Mouse (Mus musculus): ENCODE results near the gene Atxn10.

Gene Atxn10

DNA sequence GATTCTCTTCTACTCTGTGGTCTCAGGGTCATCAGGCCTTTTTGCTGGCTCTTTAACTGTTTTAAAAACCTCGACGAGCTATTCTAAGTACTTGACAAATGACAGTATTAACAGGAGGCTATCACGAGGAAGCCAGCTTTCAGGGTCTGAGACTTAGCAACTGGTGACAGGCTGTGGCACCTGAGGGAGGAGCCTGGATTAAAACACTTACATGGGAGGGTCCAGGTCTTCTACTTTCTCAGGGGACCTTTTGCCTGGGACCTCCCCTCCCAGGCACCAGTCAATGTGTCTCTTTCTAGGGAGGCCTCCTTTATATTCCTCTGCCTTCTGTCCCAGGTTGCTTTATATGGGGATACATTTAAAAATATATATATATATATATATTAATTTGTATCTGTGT, 1.8 kb upstream of the Atxn10 start:
- no peak for DNase-seq (ENCODE audit: low read depth)

DNA sequence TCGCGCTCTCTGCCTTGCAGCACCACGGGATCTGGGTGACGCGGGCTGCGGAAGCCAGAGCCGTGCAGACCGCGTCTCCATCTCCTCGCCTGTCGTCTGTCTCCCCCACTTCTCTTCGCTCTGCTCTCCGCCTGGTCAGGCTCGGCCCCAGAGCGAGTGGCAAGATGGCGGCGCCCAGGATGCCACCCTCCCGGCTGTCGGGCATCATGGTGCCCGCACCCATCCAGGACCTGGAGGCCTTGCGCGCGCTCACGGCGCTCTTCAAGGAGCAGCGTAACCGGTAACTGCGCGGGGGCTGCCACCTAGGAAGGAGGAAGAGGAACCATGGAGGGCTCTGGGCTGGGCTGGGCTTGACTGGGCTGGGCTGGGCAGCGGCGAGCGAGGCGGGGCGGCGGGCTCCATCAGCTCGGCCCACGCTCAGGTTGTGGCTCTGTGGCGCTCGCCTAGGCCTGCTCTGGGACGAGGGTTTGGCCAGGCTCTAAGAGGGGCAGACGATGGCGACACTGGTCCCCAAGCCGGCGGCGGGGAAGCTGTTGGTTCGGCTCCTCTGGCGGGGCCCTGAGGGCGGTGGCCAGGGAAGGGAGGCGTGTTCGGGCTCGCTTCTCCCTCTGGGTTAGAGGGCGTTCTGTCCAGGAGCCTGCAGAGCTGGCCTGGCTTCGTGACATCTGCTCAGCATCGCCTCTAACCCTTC, 401 bp downstream of the Atxn10 start:
- peak; percentile 69 for DNase-seq (ENCODE audit: low read depth)

DNA sequence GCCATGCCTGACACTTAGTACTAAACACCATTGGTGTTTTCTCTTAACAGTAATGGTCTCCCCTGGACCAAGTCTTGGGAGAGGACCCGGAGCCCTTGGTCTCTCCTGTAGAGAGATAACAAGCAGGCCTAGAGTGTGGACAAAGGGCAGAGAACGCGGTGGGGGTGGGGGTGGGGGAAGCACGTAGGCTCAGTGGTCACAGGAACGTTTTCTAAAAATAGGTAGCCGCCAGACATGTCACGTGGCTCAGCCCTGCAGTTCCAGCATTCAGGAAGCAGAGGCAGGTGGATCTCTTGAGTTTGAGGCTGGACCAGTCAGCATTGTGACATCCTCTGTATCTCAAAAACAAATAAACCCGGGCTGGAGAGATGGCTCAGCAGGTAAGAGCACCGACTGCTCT, 1.2 kb downstream of the Atxn10 start:
- DNase-seq (ENCODE audit: low read depth) = no peak

DNA sequence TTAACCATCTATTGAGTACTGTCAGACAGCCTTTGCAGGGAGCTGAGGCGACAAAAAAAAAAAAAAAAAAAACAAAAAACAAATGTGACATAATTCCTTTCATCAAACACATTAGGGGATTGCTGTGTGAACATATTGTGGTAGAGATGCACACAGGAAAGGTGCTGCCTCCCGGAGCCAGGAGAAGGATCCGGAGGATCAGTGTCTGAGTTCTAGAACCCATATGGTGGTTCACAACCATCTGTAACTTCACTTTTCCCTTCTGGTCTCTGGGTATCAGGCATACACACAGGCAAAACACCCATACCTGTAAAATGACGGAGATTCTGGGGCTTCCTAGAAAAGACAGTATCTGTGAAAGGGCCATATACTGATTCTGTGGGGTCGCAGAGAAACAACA, 1.9 kb downstream of the Atxn10 start:
- DNase-seq (ENCODE audit: low read depth) = no peak

DNA sequence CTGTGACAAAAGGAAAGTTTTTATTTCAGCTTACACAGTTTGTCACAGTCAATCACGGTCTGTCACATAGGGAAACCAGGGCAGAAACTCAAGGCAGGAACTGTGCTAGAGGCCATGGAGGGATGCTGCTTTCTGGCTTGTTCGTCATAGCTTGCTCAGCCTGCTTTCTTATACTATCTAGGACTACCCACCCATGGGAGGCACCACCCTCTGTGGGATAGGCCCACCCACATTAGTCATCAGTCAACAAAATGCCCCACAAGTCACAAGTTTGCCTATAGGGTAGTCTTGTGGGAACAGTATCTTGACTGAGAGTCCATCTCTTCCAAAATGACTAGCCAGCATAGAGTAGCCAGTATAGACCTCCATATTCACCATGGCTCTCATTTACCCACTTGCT, 6.2 kb downstream of the Atxn10 start:
- no peak for DNase-seq (ENCODE audit: low read depth)

DNA sequence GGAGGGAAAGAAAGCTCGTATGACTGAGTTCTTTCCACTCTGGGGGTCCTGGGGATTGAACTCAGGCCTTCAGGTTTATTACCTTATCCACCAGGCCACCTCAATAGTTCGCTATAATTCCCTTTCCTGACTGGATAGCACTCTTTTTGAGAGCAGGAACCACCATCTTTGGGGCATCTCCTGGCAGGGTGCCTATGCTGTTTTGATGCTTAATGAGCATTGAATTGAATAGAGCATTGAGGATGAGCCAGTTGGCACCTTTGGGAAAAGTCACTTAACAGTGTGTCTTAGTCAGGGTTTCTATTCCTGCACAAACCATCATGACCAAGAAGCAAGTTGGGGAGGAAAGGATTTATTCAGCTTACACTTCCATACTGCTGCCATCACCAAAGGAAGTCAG, 8.6 kb downstream of the Atxn10 start:
- DNase-seq (ENCODE audit: low read depth) = no peak

DNA sequence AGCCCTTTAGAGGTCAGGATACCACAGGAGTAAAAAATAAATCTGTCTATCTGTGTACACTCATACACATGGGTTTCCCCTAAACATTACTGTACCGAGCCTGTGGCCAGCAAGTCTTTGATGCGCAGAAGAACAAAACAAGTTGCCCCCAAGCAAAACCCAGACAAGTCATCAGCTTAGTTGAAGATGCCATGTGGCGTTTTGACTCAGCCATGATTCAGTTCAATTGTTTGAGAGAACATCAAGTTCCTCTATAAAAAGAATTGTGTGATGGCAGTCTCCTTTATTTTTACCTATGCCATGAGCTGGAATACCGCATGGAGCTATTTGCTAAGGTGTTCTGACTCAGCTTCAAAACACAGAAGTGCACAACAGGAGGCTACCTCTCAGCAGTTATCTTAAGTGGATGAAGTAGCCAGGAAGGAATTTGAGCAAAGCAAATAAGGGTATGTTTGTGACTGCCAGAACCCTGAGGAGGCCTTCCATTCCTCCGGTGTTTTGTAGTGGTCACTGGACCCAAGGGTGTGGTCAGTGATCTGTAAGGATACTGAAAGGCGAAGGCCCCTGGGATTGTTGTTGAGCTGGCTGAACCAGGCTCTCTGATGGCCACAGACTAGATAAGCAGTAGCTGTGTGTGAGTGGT, 11.1 kb downstream of the Atxn10 start:
- DNase-seq (ENCODE audit: low read depth) = no peak

DNA sequence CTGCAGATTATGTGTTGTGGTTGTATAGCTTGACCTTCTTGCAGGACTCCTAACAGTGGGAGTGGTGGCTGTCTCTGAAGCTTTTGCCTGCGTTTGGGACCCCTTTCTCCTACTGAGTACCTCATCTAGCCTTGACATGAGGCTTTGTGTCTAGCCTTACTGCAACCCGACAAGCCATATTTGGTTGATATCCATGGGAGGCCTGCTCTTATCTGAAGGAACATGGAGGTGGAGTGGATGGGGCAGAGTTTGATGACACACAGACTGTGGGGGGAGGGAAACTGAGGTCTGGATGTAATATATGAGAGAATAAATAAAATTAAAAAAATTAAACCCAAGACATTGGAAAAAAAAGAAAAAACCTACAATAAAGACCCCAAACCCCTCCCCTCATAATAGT, 14.1 kb downstream of the Atxn10 start:
- DNase-seq (ENCODE audit: low read depth) = no peak

DNA sequence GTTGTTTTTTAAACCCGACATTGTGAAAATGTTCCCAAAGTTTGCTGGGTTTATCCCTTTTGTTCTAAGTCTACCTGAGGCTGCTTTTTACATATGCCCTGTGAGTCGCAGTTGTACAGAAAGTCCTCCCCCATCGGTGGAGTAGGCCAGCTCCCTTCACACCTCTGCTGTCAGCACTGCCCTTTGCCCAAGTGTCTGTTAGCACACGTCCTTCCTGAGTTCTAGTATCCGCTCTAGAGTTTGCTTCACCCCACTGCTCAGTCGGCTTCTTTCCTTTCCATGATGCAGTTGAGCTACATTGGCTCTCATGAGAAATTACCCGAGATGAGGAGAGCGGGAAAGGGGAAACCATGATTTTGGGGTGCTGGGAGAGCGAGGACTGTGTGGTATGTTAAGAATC, 18.0 kb downstream of the Atxn10 start:
- DNase-seq (ENCODE audit: low read depth) = no peak

DNA sequence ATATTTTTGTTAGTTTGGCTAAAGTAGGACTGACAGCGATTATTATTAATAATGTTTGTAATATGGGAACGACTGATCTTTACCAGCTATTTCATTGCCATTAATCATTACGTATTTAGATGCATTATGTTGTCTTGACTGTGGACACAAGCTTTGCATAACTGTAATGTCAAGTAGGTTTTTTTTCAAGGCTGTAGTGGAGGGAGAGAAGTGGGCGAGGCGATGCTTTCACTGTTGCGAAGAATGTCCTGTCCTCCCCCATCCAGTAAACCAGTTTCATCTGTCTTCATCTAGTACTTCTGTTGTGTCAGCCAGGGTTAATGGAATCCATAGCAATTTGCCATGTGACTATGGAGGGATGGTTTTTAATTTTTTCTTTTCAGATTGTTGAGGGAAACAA, 20.1 kb downstream of the Atxn10 start:
- DNase-seq (ENCODE audit: low read depth) = no peak

DNA sequence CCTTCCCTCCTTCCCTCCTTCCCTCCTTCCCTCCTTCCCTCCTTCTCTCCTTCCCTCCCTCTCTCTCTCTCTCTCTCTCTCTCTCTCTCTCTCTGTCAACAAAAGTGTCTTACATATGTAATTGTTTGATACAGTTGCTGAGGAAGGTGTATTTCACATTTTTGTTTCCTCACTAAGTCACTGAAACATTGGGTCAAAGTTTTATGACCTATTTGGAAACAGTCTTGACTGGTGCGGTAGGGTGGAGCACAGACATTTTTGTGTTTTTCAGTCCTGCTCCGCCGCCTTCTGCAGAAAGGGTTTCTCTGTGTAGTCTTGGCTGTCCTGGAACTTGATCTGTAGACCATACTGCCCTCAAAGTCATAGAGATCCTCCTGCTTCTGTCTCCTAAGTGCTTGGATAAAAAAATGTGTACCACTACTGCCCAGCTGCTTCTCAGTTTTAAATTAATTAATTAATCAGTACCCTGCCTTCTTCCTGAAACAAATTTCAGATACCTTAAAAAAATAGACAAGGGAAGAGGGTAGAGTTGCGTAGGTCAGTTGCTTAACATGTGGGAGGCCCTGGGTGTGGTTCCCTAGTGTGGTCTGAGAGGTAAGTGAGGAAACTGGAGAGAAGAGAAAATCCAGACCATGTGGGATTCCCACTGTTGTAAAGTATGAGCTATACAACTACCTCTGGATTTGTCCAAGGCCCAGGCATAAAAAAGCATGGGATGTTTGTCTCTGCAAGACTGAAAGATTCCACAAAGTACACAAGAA, 21.6 kb downstream of the Atxn10 start:
- DNase-seq (ENCODE audit: low read depth) = no peak

DNA sequence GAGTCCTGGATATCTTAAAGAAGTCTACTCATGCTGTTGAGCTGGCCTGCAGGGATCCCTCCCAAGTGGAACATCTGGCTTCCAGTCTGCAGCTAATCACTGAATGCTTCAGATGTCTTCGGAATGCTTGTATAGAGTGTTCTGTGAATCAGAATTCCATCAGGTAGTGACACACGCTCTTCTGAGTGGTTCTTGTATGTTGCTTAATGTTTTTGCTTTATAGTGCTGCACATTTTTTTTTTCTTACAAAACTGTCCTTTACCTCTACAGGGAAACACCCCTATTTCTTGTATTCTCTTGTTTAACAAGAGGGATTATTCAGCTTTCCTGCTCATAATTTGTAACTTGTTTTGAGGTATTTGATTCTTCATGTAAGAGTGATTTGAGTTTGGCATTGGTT, 23.4 kb downstream of the Atxn10 start:
- DNase-seq (ENCODE audit: low read depth) = no peak

DNA sequence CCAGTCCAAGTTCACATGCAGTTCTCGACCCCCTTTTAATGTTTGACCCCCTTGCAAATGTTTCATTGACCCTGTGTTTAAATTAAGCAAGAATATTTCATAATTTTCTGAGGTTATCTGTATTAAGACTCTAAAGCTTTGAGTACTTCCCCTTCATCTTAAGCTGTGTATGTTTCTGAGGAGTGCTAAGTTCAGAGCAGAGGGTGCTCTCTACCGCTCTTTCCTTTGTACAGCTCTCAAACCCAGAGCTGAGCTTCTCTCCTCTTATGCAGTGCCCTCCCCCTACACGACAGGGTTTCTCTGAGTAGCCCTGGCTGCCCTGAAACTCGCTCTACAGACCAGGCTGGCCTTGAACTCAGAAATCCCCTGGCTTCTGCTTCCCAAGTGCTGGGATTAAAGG, 23.9 kb downstream of the Atxn10 start:
- DNase-seq (ENCODE audit: low read depth) = no peak

DNA sequence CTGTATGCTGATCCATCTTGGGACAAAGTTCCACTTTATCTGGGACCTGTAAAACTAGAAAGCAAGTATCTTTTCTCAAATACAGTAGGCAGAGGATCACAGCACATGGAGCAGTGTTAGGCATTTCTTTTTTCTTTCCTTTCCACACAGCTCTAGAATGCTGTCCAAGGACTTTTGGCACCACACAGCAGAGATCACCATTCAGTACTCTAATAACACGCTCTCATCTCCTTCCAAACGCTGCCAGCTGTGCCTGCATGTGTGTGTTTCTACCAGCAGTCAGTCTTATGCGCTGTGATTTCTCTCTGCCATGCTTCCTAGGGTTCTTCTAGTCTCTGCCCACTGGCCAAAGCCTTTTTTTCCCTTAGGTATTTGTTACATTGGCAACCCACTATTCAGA, 28.3 kb downstream of the Atxn10 start:
- DNase-seq (ENCODE audit: low read depth) = no peak

DNA sequence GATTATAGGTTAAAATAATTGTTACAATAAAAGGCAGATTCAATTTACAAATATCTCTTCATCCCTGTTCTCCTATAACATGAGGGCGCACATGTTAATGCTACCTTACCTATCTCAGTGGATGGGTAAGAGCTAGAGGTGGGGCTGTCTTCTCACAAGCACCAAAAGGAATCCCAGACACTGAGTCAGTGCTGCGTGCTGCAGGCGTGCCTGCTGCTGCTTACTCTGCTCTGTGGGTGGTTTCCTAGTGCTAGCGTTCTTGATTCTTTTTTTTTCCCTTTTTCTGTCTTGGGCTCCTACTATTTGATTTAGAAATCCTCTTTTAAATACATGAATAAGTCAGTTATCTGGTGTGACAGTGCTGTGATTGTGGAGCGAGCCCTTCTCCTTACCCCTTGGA, 30.9 kb downstream of the Atxn10 start:
- DNase-seq (ENCODE audit: low read depth) = no peak

DNA sequence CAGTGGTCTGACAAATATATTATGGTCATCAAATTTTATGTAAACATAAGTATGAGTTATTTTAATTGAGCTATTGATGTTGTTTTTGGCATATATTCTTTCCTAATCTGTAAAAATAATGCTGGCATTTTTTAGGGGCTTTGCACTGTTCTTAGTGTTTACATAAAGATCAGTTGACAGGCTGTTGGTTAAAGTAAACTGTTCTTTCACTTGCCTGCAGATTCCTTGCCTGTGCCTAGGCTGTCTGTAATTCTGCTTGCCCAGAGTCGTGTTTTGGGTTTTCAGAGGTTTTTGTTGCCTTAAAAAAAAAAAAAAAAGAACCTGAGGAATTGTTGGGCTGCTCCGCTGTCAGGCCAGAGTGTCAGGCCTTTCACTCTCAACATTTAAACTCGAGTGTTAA, 33.7 kb downstream of the Atxn10 start:
- DNase-seq (ENCODE audit: low read depth) = no peak

DNA sequence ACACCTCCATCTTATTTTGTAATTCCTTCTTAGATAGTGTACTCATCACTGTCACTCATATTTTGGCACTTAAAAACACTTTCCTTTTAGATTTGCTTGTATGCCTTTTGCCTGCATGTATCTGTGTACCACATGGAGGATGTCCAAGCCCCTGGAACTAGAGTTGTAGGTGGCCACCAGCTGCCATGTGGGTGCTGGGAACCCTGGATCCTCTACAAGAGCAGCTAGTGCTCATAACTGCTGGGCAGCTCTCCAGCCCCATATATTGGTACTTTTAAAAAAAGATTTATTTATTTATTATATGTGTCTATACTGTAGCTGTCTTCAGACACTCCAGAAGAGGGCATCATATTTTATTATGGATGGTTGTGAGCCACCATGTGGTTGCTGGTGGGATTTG, 37.1 kb downstream of the Atxn10 start:
- DNase-seq (ENCODE audit: low read depth) = no peak

DNA sequence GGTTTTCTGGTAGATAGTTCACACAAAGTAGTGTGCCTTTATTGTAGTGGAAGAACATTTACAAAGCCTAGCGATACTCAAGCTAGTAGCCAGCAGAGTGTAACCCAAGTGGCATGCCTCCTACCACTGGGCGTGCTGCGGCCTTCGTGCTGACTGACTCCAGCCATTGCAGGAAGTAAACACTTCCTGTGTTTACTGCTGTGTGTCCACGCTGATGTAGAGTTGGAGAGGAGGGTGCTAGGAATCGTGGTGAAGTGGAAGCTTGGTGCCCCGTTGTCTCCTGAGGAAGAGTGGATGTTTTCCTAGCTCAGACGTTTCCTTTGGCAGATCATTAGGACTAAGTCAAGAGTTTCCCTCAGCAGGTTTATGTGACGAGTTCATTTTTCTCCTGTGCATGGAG, 47.4 kb downstream of the Atxn10 start:
- DNase-seq (ENCODE audit: low read depth) = no peak

DNA sequence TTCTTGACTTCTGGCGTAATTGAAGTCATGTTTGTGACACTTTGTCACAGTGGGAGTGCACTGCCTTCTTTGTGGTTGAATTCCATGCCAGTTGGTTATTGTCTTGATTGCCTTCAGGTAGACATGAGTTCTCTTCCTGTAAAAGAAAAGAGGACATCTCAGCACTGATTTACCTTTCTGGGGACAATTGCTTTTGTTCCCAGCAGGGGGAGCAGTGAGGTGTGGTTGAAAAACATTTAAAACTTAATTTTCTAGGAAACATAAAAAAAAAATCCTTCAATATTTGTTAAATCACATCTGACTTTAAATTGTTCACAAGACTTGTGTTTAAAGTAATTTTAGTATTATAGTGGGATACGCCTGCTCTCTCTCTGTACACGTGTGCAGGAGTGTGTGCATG, 52.7 kb downstream of the Atxn10 start:
- no peak for DNase-seq (ENCODE audit: low read depth)

DNA sequence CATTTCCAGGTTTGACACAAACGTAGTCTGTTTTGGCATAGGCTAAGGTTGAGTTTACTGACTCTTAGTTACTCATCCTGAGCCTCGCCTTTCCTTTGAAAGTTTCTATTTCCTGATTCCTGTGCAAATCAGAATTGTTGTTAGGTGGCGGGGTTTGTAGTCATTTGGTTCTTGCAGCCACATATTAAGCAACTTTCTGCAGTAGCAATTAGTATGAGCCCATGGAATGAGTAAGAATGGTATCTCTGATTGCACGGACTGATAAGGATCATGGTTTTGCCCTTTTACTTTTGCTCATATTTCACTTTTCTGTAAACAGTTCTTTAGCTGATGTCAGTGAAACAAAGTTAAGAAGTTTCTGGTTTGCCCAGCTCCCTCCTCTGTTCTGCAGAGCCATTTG, 53.9 kb downstream of the Atxn10 start:
- no peak for DNase-seq (ENCODE audit: low read depth)

DNA sequence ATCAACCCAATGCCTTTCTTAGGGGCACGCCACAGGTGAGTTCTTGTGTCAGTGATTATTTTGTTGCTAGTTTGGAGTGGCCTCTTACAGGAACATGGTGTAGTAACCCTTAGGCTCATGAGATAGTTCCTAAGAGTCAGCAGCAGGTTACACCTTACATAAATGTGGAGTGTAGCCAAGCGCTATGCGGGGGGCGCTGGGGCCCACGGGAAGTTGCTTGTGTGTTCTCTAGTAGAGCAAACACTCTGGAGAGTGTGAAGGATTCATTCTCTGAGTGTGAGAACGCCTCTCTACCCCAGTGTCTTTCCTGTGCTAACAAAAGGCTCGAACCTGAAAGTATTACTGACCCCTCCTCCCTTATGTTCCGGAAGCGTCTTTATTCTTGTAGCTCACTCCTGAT, 59.3 kb downstream of the Atxn10 start:
- no peak for DNase-seq (ENCODE audit: low read depth)

DNA sequence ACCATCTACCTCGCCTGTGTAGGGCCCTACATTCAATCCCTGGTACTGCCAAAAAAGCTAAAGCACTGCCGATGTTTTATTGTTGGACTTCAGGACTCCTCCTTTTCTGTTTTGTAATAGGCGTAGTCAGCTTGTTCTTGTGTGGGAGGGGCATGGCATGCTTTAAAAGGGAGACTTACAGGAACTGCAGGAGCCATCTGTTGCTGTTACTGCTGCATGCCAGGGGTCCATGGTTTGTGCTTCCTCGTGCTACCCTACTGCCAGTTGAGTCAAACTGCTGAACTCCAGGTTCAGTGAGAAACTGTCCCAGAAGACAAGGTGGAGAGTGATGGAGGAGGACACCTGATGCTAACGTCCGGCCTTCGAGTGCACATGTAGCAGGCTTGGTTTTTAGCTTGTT, 65.9 kb downstream of the Atxn10 start:
- DNase-seq (ENCODE audit: low read depth) = no peak

DNA sequence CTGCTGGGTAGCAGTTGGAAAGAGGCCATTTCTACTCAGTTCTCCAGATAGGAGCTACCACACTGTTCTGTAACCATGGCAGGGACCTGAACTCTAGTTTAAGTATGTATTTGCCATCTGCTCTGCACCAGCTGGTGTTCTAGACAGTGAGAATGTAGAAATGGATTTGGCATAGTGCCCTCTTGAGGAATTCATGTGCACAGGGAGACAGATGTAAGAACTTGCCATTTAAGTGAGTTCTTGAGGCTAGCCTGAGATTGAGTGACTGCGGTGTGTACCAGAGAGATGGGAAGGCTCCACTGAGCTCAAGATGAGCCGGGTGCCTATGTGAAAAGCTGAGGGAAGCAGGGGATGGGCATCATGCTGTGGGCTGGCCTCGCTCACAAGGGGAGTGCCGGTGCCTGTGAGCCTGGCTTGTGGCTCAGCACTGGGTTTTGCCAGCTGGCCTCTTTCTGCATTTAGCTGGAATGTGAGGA, 67.2 kb downstream of the Atxn10 start:
- DNase-seq (ENCODE audit: low read depth) = no peak

All from c-Kit-positive CD71-negative TER-119-negative erythroid progenitor cells, embryonic 14.5 days (primary cell).